ENCODE assay signal across 20 mouse cellular contexts in genomic region chr19:41402603-41403002, GRCm38 (mm10). TPM values are rescaled to one million over a fixed set of nuclear protein-coding genes. Genes with fewer than 3 reads are reported as not detected.
A peak's percentile ranks its signal among the peaks of the same experiment; 100 is the strongest.
DNase-seq lines count a peak whose midpoint lies in the region; TF ChIP-seq lines count a peak whose summit lies in the region.
"Had no signal": no experiment of that assay in that cellular context is flagged by ENCODE, and none has a peak within 500 bp of the region (broad histone marks: within the 10 kb centered on the region; RNA-seq: fewer than 3 reads in every experiment).

No protein-coding gene starts in this region.

- no peak for TF ChIP-seq POLR2A in testis, adult 2 months (IDR thresholded peaks at IDR 0.05; ENCODE audit: control insufficient read depth, low read depth, low read length)

- 10% methylated on average over 8 of the region's 8 CpGs for WGBS in macrophage (ENCODE audit: missing documents)

- no peak overlapping the region for H3K27ac ChIP-seq in layer of hippocampus, adult 2 months
- no peak overlapping the region for H3K27ac ChIP-seq in testis, adult 2 months (ENCODE audit: control insufficient read depth, insufficient read depth, low read depth, low read length)
- peak overlapping the region; percentile 59 for H3K27ac ChIP-seq in macrophage
- H3K27ac ChIP-seq: embryonic facial prominence, embryonic 13.5 days; gastrocnemius, adult 2 months; hindbrain, postnatal 0 days; limb, embryonic 13.5 days; midbrain, embryonic 10.5 days; neural tube, embryonic 13.5 days had no signal

- H3K79me2 ChIP-seq in macrophage (ENCODE audit: inconsistent target), result no peaks in the 10 kb centered on the region

- peak; percentile 17 for DNase-seq in layer of hippocampus, adult 9-11 months
- no peak for DNase-seq in layer of hippocampus, adult 2 months (ENCODE audit: low spot score in 2 of 2)
- DNase-seq in testis, postnatal 10 days (ENCODE audit: low spot score), result no peak
- no peak for DNase-seq in c-Kit-positive CD71-positive TER-119-positive erythroid progenitor cells, embryonic 14.5 days (ENCODE audit: low spot score)
- no peak for DNase-seq in frontal cortex, postnatal 10 days (ENCODE audit: low spot score in 2 of 2)
- no peak for DNase-seq in gastrocnemius, adult 18-20 months (ENCODE audit: low spot score)
- DNase-seq: cerebellum, adult 11 months; gastrocnemius, adult 2 months; heart, postnatal 10 days; kidney, adult 11 months; kidney, postnatal 10 days; right cerebral cortex, postnatal 14 days; thymus, adult 2 months had no signal

- H3K4me1 ChIP-seq in testis, adult 2 months (ENCODE audit: control insufficient read depth, insufficient read depth, low read length), result no peaks in the 10 kb centered on the region; the same call in 1 of the 2 replicates
- H3K4me1 ChIP-seq: embryonic facial prominence, embryonic 13.5 days; limb, embryonic 13.5 days; midbrain, embryonic 10.5 days; neural tube, embryonic 13.5 days had no signal

- H3K36me3 ChIP-seq in testis, adult 2 months (ENCODE audit: control insufficient read depth, insufficient read depth, low read length), result no peaks in the 10 kb centered on the region
- no peaks in the 10 kb centered on the region for H3K36me3 ChIP-seq in macrophage (ENCODE audit: inconsistent target)
- H3K36me3 ChIP-seq: embryonic facial prominence, embryonic 13.5 days; limb, embryonic 13.5 days; midbrain, embryonic 10.5 days; neural tube, embryonic 13.5 days had no signal

- H3K4me3 ChIP-seq in layer of hippocampus, adult 2 months, result no peak overlapping the region
- peak overlapping the region; percentile 22 for H3K4me3 ChIP-seq in testis, adult 2 months (ENCODE audit: control insufficient read depth, low read depth, low read length)
- no peak overlapping the region for H3K4me3 ChIP-seq in macrophage (ENCODE audit: inconsistent target)
- H3K4me3 ChIP-seq: embryonic facial prominence, embryonic 13.5 days; gastrocnemius, adult 2 months; limb, embryonic 13.5 days; midbrain, embryonic 10.5 days; neural tube, embryonic 13.5 days had no signal

- no peaks in the 10 kb centered on the region for H3K27me3 ChIP-seq in testis, adult 2 months (ENCODE audit: control insufficient read depth, insufficient read depth, low read length)
- H3K27me3 ChIP-seq: embryonic facial prominence, embryonic 13.5 days; limb, embryonic 13.5 days; neural tube, embryonic 13.5 days had no signal

- no peak for TF ChIP-seq CTCF in layer of hippocampus, adult 2 months (conservative IDR thresholded peaks at IDR 0.05)
- no peak for TF ChIP-seq CTCF in testis, adult 2 months (IDR thresholded peaks at IDR 0.05; ENCODE audit: control insufficient read depth, insufficient read depth, insufficient replicate concordance, low read depth, low read length)

RNA-seq across cellular contexts. Expression of gene Pik3ap1, which starts 17.7 kb away (rescaled TPM):
- 1 to 10 TPM; 2.0 to 2.1 TPM for total RNA-seq in layer of hippocampus, adult 2 months (2021)
- polyA plus RNA-seq in testis, adult 2 months (2012; rRNA removed), result 1.6 and 2.2 TPM in 2 replicates
- total RNA-seq in macrophage (2018; cell fraction: chromatin; rRNA removed), result 1,000 to 10,000 TPM in 4 of 26 experiments, 100 to 1,000 TPM in 22; 407 to 1,215 (median 770) TPM
- total RNA-seq in macrophage (2018; cell fraction: cytosol; rRNA removed), result 1,000 to 10,000 TPM in 2 of 26 experiments, 100 to 1,000 TPM in 24; 359 to 1,029 (median 645) TPM
- total RNA-seq in macrophage (2018; cell fraction: nucleus; rRNA removed), result 100 to 1,000 TPM; 383 to 992 (median 819) TPM
- 244 to 547 TPM (median 285 TPM) in 3 replicates for polyA plus RNA-seq in macrophage (2018)
- under 1 TPM; 0.07 to 0.43 TPM for total RNA-seq in gastrocnemius, adult 18-20 months (2021)
